Comparison of ENCODE assay signal across 22 mouse cellular contexts in genomic region chr1:127954800-127955199, GRCm38 (mm10).
DNase-seq lines count a peak whose midpoint lies in the region; ATAC-seq lines count a peak whose summit lies in the region.
"Had no signal": no experiment of that assay in that cellular context is flagged by ENCODE, and none has a peak within 500 bp of the region (broad histone marks: within the 10 kb centered on the region; RNA-seq: fewer than 3 reads in every experiment).

No protein-coding gene starts in this region.

- intact Hi-C loops in left cerebral cortex, postnatal 25 days (cut with DNase I): loop anchor here (1.0 to 5.0 kb wide), 3 partner anchors 20 to 123 kb away; no protein-coding TSS in a partner anchor
- intact Hi-C loops in left cerebral cortex, postnatal 10 days (cut with DNase I): no loop called here
- intact Hi-C loops in left cerebral cortex, postnatal 36 days (cut with DNase I): loop anchor here (5.0 kb wide), 1 partner anchor 78 kb away; no protein-coding TSS in a partner anchor

- ATAC-seq in CD4-positive, CD25-positive, alpha-beta regulatory T cell, adult 4 months: no peak
- ATAC-seq: forebrain, embryonic 14.5 days; intestine, postnatal 0 days; midbrain, embryonic 13.5 days had no signal

- DNase-seq in heart, adult 11 months: peak; percentile 36
- DNase-seq in heart, adult 8-10 months (ENCODE audit: low spot score): no peak
- peak; percentile 48 to 91 for DNase-seq in left cerebral cortex, postnatal 25 days (ENCODE audit: low spot score in 2 of 2)
- DNase-seq in left cerebral cortex, postnatal 10 days (ENCODE audit: extremely low spot score in 1 of 2, low spot score in 2 of 2): no peak
- DNase-seq in left cerebral cortex, postnatal 36 days (ENCODE audit: low spot score in 2 of 2): peak; percentile 51 to 55
- DNase-seq: adrenal gland, adult 2 months; adrenal gland, postnatal 36 days; B cell, adult 2 months; cerebellum, adult 2 months; cerebellum, postnatal 25 days; gastrocnemius, postnatal 25 days; heart, adult 18-20 months; heart, postnatal 4 days; kidney, postnatal 14 days; layer of hippocampus, postnatal 36 days; liver; lung, adult 2 months; lung, postnatal 10 days had no signal

Comparison
In these comparisons a context has a peak if more than half of its experiments do, and no peak if none do; other contexts are left out.
1. DNase-seq: peak in heart, adult 11 months (single experiment), left cerebral cortex, postnatal 25 days (2 of 2) and left cerebral cortex, postnatal 36 days (2 of 2); none in heart, adult 8-10 months (single experiment) and left cerebral cortex, postnatal 10 days (0 of 2).